Mouse (Mus musculus) MEL (cell line): ENCODE measurements around the gene Gast. TPM values are rescaled to one million over a fixed set of nuclear protein-coding genes. Genes with fewer than 3 reads are reported as not detected.

Experiments
- DNase-seq: peaks from one replicate; pipeline ENCODE4 v3.0.0; 2011; ENCODE audit warnings: low read depth, low spot score
- H3K27ac ChIP-seq: 2 replicates; pipeline ENCODE4 v1.5.1; 2012; ENCODE audit warnings: low read depth, mild to moderate bottlenecking, control low read depth, low read length, moderate library complexity; ENCODE audit not compliant: control insufficient read depth
- H3K27me3 ChIP-seq, 2 experiments: fragments of 150-350 bp in 1 of 2; sonication (generic) in 1 of 2; 2 replicates each; pipeline ENCODE4 v1.6.1; 2012; ENCODE audit warnings: low read length in 2 of 2, mild to moderate bottlenecking in 2 of 2, improper control_type of control experiment in 1 of 2, moderate library complexity in 1 of 2; ENCODE audit not compliant: insufficient read depth in 2 of 2, control insufficient read depth in 1 of 2
- H3K36me3 ChIP-seq, 2 experiments: 2 replicates each; pipeline ENCODE4 v1.6.1; 2012 to 2014; ENCODE audit warnings: low read length in 2 of 2, improper control_type of control experiment in 1 of 2, inconsistent platforms in 1 of 2, mild to moderate bottlenecking in 1 of 2; ENCODE audit not compliant: insufficient read depth in 2 of 2, control insufficient read depth in 1 of 2
- H3K4me1 ChIP-seq, 2 experiments: fragments of 150-350 bp in 1 of 2; sonication (generic) in 1 of 2; 2 replicates each; pipeline ENCODE4 v1.6.1; 2012; ENCODE audit warnings: low read length in 2 of 2, improper control_type of control experiment in 1 of 2, mild to moderate bottlenecking in 1 of 2; ENCODE audit not compliant: insufficient read depth in 2 of 2, control insufficient read depth in 1 of 2
- H3K4me3 ChIP-seq, 2 experiments: fragments of 150-350 bp in 1 of 2; sonication (generic) in 1 of 2; 2 replicates each; pipeline ENCODE4 v1.5.1; 2012; ENCODE audit warnings: low read depth in 2 of 2, low read length in 2 of 2, mild to moderate bottlenecking in 2 of 2, moderate library complexity in 2 of 2, control low read depth in 1 of 2, improper control_type of control experiment in 1 of 2; ENCODE audit not compliant: control insufficient read depth in 1 of 2, insufficient read depth in 1 of 2
- H3K79me2 ChIP-seq: 2 replicates; pipeline ENCODE4 v1.6.1; 2012; ENCODE audit warnings: mild to moderate bottlenecking, low read length, moderate library complexity; ENCODE audit not compliant: control insufficient read depth, poor library complexity, insufficient read depth
- H3K9ac ChIP-seq: 2 replicates; pipeline ENCODE4 v1.6.1; 2012; ENCODE audit warnings: low read depth, mild to moderate bottlenecking, control low read depth, low read length, moderate library complexity; ENCODE audit not compliant: control insufficient read depth, poor library complexity, severe bottlenecking
- H3K9me3 ChIP-seq: fragments of 150-350 bp; sonication (generic); replicated peaks from 2 replicates; pipeline ENCODE4 v1.6.1; 2012; ENCODE audit warnings: mild to moderate bottlenecking, low read length, improper control_type of control experiment, moderate library complexity; ENCODE audit not compliant: insufficient read depth
- BHLHE40 ChIP-seq: IDR thresholded peaks from 2 replicates; pipeline ENCODE4 v1.6.1; 2012; ENCODE audit warnings: low read depth, mild to moderate bottlenecking, inconsistent platforms, low read length, improper control_type of control experiment, borderline replicate concordance
- CHD1 ChIP-seq: IDR thresholded peaks from 2 replicates; pipeline ENCODE4 v1.6.1; 2012; ENCODE audit warnings: low read depth, mild to moderate bottlenecking, inconsistent platforms, low read length, improper control_type of control experiment
- CTCF ChIP-seq, 3 experiments: IDR thresholded peaks in 2 of 3; conservative IDR thresholded peaks in 1 of 3; 2 replicates each; pipeline ENCODE4 v1.5.1; 2011 to 2012; ENCODE audit warnings: low read length in 3 of 3, low read depth in 2 of 3, mild to moderate bottlenecking in 2 of 3, improper control_type of control experiment in 1 of 3, inconsistent platforms in 1 of 3, mixed read lengths in 1 of 3, moderate library complexity in 1 of 3; ENCODE audit not compliant: control insufficient read depth in 1 of 3, insufficient read depth in 1 of 3, poor library complexity in 1 of 3, severe bottlenecking in 1 of 3
- GABPA ChIP-seq: IDR thresholded peaks from 2 replicates; pipeline ENCODE4 v1.6.1; 2012; ENCODE audit warnings: low read depth, mild to moderate bottlenecking, inconsistent platforms, low read length, improper control_type of control experiment, moderate library complexity
- GATA1 ChIP-seq: IDR thresholded peaks from 2 replicates; pipeline ENCODE4 v1.6.1; 2011; ENCODE audit warnings: low read depth, low read length, improper control_type of control experiment
- MAX ChIP-seq: IDR thresholded peaks from 2 replicates; pipeline ENCODE4 v1.6.1; 2011; ENCODE audit warnings: low read length, improper control_type of control experiment
- MAZ ChIP-seq: IDR thresholded peaks from 2 replicates; pipeline ENCODE4 v1.6.1; 2012; ENCODE audit warnings: low read depth, mild to moderate bottlenecking, inconsistent platforms, low read length, improper control_type of control experiment
- MEF2A ChIP-seq: IDR thresholded peaks from 2 replicates; pipeline ENCODE4 v1.6.1; 2014; ENCODE audit warnings: low read depth, mild to moderate bottlenecking, inconsistent platforms, low read length, improper control_type of control experiment; ENCODE audit not compliant: poor library complexity, insufficient replicate concordance, severe bottlenecking; ENCODE audit errors: extremely low read depth
- MXI1 ChIP-seq: IDR thresholded peaks from 2 replicates; pipeline ENCODE4 v1.6.1; 2011; ENCODE audit warnings: mild to moderate bottlenecking, low read depth, low read length, improper control_type of control experiment
- MYB ChIP-seq: IDR thresholded peaks from 2 replicates; pipeline ENCODE4 v1.6.1; 2011; ENCODE audit warnings: mild to moderate bottlenecking, low read depth, low read length, improper control_type of control experiment
- MYC ChIP-seq: IDR thresholded peaks from 2 replicates; pipeline ENCODE4 v1.6.1; 2011; ENCODE audit warnings: low read depth, mild to moderate bottlenecking, low read length, improper control_type of control experiment, moderate library complexity
- NELFE ChIP-seq: IDR thresholded peaks from 2 replicates; pipeline ENCODE4 v1.6.1; 2011; ENCODE audit warnings: low read depth, low read length, improper control_type of control experiment
- POLR2A ChIP-seq, 2 experiments: IDR thresholded peaks; 2 replicates each; pipeline ENCODE4 v1.6.1; 2011 to 2012; ENCODE audit warnings: low read length in 2 of 2, mild to moderate bottlenecking in 2 of 2, control low read depth in 1 of 2, improper control_type of control experiment in 1 of 2, low read depth in 1 of 2, moderate library complexity in 1 of 2; ENCODE audit not compliant: control insufficient read depth in 1 of 2, insufficient read depth in 1 of 2, poor library complexity in 1 of 2
- RAD21 ChIP-seq: IDR thresholded peaks from 2 replicates; pipeline ENCODE4 v1.6.1; 2011; ENCODE audit warnings: mild to moderate bottlenecking, low read depth, low read length, improper control_type of control experiment
- SIN3A ChIP-seq: IDR thresholded peaks from 2 replicates; pipeline ENCODE4 v1.6.1; 2012; ENCODE audit warnings: low read length, improper control_type of control experiment, inconsistent platforms
- TBP ChIP-seq: IDR thresholded peaks from 2 replicates; pipeline ENCODE4 v1.8.0; 2011; ENCODE audit warnings: low read depth, low read length, improper control_type of control experiment
- TCF12 ChIP-seq: IDR thresholded peaks from 2 replicates; pipeline ENCODE4 v1.6.1; 2014; ENCODE audit warnings: low read depth, mild to moderate bottlenecking, inconsistent platforms, low read length, improper control_type of control experiment, moderate library complexity
- UBTF ChIP-seq: IDR thresholded peaks from 2 replicates; pipeline ENCODE4 v1.6.1; 2012; ENCODE audit warnings: low read depth, mild to moderate bottlenecking, inconsistent platforms, low read length, improper control_type of control experiment, moderate library complexity, borderline replicate concordance; ENCODE audit not compliant: insufficient read depth
- ZC3H11A ChIP-seq: IDR thresholded peaks from 2 replicates; pipeline ENCODE4 v1.6.1; 2012; ENCODE audit warnings: low read depth, mild to moderate bottlenecking, inconsistent platforms, low read length, improper control_type of control experiment
- ZNF384 ChIP-seq: IDR thresholded peaks from 2 replicates; pipeline ENCODE4 v1.6.1; 2012; ENCODE audit warnings: low read depth, mild to moderate bottlenecking, inconsistent platforms, low read length, improper control_type of control experiment
- polyA plus RNA-seq, 2 experiments: library from polyadenylated mRNA; stranded (reverse) in 1 of 2; unstranded in 1 of 2; fragments of >175 nt in 1 of 2; fragments of >200 nt in 1 of 2; gene quantifications; 2 replicates each; pipeline versions ENCODE4 v1.2.1 to v1.2.4; 2012; ENCODE audit warnings: low replicate concordance in 2 of 2, low read depth in 1 of 2; ENCODE audit not compliant: insufficient read length in 2 of 2, insufficient read depth in 1 of 2, missing spikeins in 1 of 2
- total RNA-seq: library from RNA; depleted of rRNA; stranded (reverse); fragments of 300-350 nt; gene quantifications from 2 replicates; pipeline ENCODE4 v1.2.3, GENCODE M21; 2012; rRNA removed

Gene Gast
- total and polyA plus RNA-seq, 3 experiments, result not detected

GRCm38 (mm10) chr11:100386586-100386985, 52.4 kb downstream of the Gast start:
- no peak for DNase-seq
- no peaks in the 10 kb centered on the region for H3K79me2 ChIP-seq
- TF ChIP-seq GATA1 (no peak), SIN3A (no peak), BHLHE40 (no peak), RAD21 (no peak), POLR2A (IDR thresholded peaks at IDR 0.05; ENCODE audit: control insufficient read depth in 1 of 2, insufficient read depth in 1 of 2, low read depth in 1 of 2, low read length in 2 of 2, poor library complexity in 1 of 2) (no peak), TBP (no peak), MYB (no peak), MXI1 (no peak), MAX (no peak), MYC (no peak), TCF12 (no peak), MAZ (no peak), ZC3H11A (no peak), CTCF (IDR thresholded peaks at IDR 0.05 in 2 of 3, conservative IDR thresholded peaks at IDR 0.05 in 1 of 3; ENCODE audit: control insufficient read depth in 1 of 3, insufficient read depth in 1 of 3, low read depth in 2 of 3, low read length in 3 of 3, poor library complexity in 1 of 3, severe bottlenecking in 1 of 3) (no peak), GABPA (no peak), CHD1 (no peak), NELFE (no peak), MEF2A (no peak), ZNF384 (no peak), UBTF (no peak)

More at GRCm38 (mm10) chr11:100386586-100386985, 52.4 kb downstream of the Gast start:
- H3K9ac ChIP-seq, result no peak overlapping the region
- no peak overlapping the region for H3K27ac ChIP-seq
- no peaks in the 10 kb centered on the region for H3K9me3 ChIP-seq
- no peak overlapping the region for H3K4me3 ChIP-seq
- H3K36me3 ChIP-seq, result no peaks in the 10 kb centered on the region
- no peaks in the 10 kb centered on the region; a peak in 1 of 4 replicates for H3K27me3 ChIP-seq
- no peaks in the 10 kb centered on the region for H3K4me1 ChIP-seq

Other genes with a start within 250 kb of the Gast start
- not detected in 2 replicates for gene Krt32, start 246.2 kb upstream of the Gast start, total RNA-seq
- not detected for gene Krt32, start 246.2 kb upstream of the Gast start, polyA plus RNA-seq
- gene Krt35, start 238.2 kb upstream of the Gast start, total RNA-seq, result not detected in 2 replicates
- not detected for gene Krt35, start 238.2 kb upstream of the Gast start, polyA plus RNA-seq
- gene Krt36, start 228.8 kb upstream of the Gast start, total RNA-seq, result not detected in 2 replicates
- not detected for gene Krt36, start 228.8 kb upstream of the Gast start, polyA plus RNA-seq
- gene Krt13, start 212.8 kb upstream of the Gast start, total RNA-seq, result not detected in 2 replicates
- gene Krt13, start 212.8 kb upstream of the Gast start, polyA plus RNA-seq, result not detected
- not detected in 2 replicates for gene Krt15, start 198.5 kb upstream of the Gast start, total RNA-seq
- not detected for gene Krt15, start 198.5 kb upstream of the Gast start, polyA plus RNA-seq
- gene Krt19, start 185.7 kb upstream of the Gast start, total RNA-seq, result not detected in 2 replicates
- not detected for gene Krt19, start 185.7 kb upstream of the Gast start, polyA plus RNA-seq
- gene Krt9, start 141.2 kb upstream of the Gast start, total RNA-seq, result not detected in 2 replicates
- gene Krt9, start 141.2 kb upstream of the Gast start, polyA plus RNA-seq, result not detected
- gene Krt14, start 126.9 kb upstream of the Gast start, total RNA-seq, result not detected in 2 replicates
- gene Krt14, start 126.9 kb upstream of the Gast start, polyA plus RNA-seq, result not detected
- gene Krt16, start 85.5 kb upstream of the Gast start, total RNA-seq, result not detected in 2 replicates
- gene Krt16, start 85.5 kb upstream of the Gast start, polyA plus RNA-seq, result not detected
- not detected in 2 replicates for gene Krt17, start 73.4 kb upstream of the Gast start, total RNA-seq
- gene Krt17, start 73.4 kb upstream of the Gast start, polyA plus RNA-seq, result not detected
- gene Krt42, start 64.5 kb upstream of the Gast start, total RNA-seq, result not detected in 2 replicates
- not detected for gene Krt42, start 64.5 kb upstream of the Gast start, polyA plus RNA-seq
- 320 and 383 TPM in 2 replicates for gene Eif1, start 14.5 kb upstream of the Gast start, total RNA-seq
- gene Eif1, start 14.5 kb upstream of the Gast start, polyA plus RNA-seq, result 100 to 1,000 TPM; 289 to 926 TPM
- 6.6 and 10.9 TPM in 2 replicates for gene Hap1, start 21.7 kb downstream of the Gast start, total RNA-seq
- gene Hap1, start 21.7 kb downstream of the Gast start, polyA plus RNA-seq, result 10 to 100 TPM in 1 of 2 experiments, not detected in 1; 34.8 TPM
- 1.0 and 1.4 TPM in 2 replicates for gene Jup, start 63.4 kb downstream of the Gast start, total RNA-seq
- 1 to 10 TPM in 1 of 2 experiments, not detected in 1; 8.5 TPM for gene Jup, start 63.4 kb downstream of the Gast start, polyA plus RNA-seq
- not detected in 2 replicates for gene P3h4, start 80.4 kb downstream of the Gast start, total RNA-seq
- gene P3h4, start 80.4 kb downstream of the Gast start, polyA plus RNA-seq, result under 1 TPM in 1 of 2 experiments, not detected in 1; 0.88 TPM
- gene Fkbp10, start 81.3 kb downstream of the Gast start, total RNA-seq, result 0.19 TPM in 1 of 2 replicates, not detected in the other
- gene Fkbp10, start 81.3 kb downstream of the Gast start, polyA plus RNA-seq, result under 1 TPM in 1 of 2 experiments, not detected in 1; 0.28 TPM
- gene Nt5c3b, start 107.4 kb downstream of the Gast start, total RNA-seq, result 58.0 and 61.3 TPM in 2 replicates
- gene Nt5c3b, start 107.4 kb downstream of the Gast start, polyA plus RNA-seq, result 100 to 1,000 TPM in 1 of 2 experiments, 10 to 100 TPM in 1; 79.2 to 287 TPM
- 0.56 and 0.65 TPM in 2 replicates for gene Klhl10, start 107.5 kb downstream of the Gast start, total RNA-seq
- gene Klhl10, start 107.5 kb downstream of the Gast start, polyA plus RNA-seq, result under 1 TPM in 1 of 2 experiments, not detected in 1; 0.81 TPM
- gene Klhl11, start 138.3 kb downstream of the Gast start, total RNA-seq, result 31.5 and 34.7 TPM in 2 replicates
- gene Klhl11, start 138.3 kb downstream of the Gast start, polyA plus RNA-seq, result 10 to 100 TPM in 1 of 2 experiments, not detected in 1; 11.5 TPM
- gene Acly, start 193.6 kb downstream of the Gast start, total RNA-seq, result 220 and 234 TPM in 2 replicates
- 100 to 1,000 TPM in 1 of 2 experiments, not detected in 1; 167 TPM for gene Acly, start 193.6 kb downstream of the Gast start, polyA plus RNA-seq
- gene Ttc25, start 211.2 kb downstream of the Gast start, total RNA-seq, result 0.23 and 0.46 TPM in 2 replicates
- under 1 TPM in 1 of 2 experiments, not detected in 1; 0.92 TPM for gene Ttc25, start 211.2 kb downstream of the Gast start, polyA plus RNA-seq
- gene Cnp, start 240.5 kb downstream of the Gast start, total RNA-seq, result 19.0 and 20.1 TPM in 2 replicates
- 10 to 100 TPM in 1 of 2 experiments, not detected in 1; 20.8 TPM for gene Cnp, start 240.5 kb downstream of the Gast start, polyA plus RNA-seq